Mouse (Mus musculus): ENCODE data around the gene Bdkrb2. TPM values are rescaled to one million over a fixed set of nuclear protein-coding genes. Genes with fewer than 3 reads are reported as not detected.

Gene Bdkrb2
- 0.09 and 0.13 TPM in 2 replicates for total RNA-seq (2014; rRNA removed)
- polyA plus RNA-seq (2012; rRNA removed) = 0.06 TPM in 1 of 2 replicates, not detected in the other

DNA sequence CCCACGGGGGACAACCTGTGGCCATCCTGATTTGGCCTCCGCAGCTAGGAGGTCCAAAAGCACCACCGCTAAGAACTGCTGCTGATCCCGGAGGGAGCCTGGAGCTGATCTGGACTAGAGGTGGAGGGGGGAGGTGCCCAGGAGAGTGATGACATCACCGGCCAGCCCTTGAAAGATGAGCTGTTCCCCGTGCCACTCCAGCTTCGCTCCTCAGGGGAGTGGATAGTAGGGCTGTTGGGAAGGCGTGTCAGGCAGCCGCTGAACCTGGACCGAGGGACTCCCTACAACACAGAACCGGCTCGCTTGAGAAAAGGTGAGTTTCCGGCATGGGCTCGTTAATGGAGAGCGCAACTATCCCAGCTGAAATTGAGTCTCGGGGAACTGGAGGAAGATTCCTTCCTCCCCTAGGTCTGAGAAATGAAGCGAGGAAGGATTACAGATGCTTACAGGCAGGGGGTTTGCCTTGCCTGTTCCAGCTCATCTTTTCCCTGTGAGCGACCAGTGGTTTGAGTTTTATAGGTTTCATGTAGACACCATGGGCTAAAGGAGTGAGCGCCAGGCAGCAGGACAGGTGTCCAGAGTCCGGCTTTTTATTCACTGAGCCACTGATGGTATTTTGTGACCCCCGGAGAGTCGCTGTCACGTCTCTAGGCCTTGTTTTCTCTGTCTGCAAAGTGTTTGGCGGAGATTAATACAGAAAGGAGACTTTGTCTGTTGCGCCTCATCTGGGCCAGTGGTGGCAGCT, at the start of gene Bdkrb2:
Bdkrb2 (plus strand) TSS at position 291 of the 745 bp plus-strand sequence.
- no peak for DNase-seq (ENCODE audit: extremely low read depth, low read depth, low spot score)
- 0 out of 2 replicates have a peak, but pooled peaks cover 4% of the 10 kb centered on the region for H3K27me3 ChIP-seq (ENCODE audit: control insufficient read depth, insufficient read depth, low read length)
- H3K9ac ChIP-seq (ENCODE audit: low read depth, low read length) = no peak within 1 kb of the TSS
- no peak within 1 kb of the TSS for H3K4me3 ChIP-seq (ENCODE audit: insufficient read depth, low read depth, low read length)
- no peaks in the 10 kb centered on the region for H3K4me1 ChIP-seq (ENCODE audit: control insufficient read depth, insufficient read depth, low read length)
- no peak within 1 kb of the TSS for H3K27ac ChIP-seq (replicated peaks; ENCODE audit: insufficient read depth, low read depth, low read length)
- 8% methylated on average over 25 of the region's 25 CpGs for WGBS
- H3K36me3 ChIP-seq (ENCODE audit: control insufficient read depth, insufficient read depth, low read length) = no peaks in the 10 kb centered on the region
- no peaks in the 10 kb centered on the region for H3K79me2 ChIP-seq (ENCODE audit: control insufficient read depth, insufficient read depth, low read length)
- TF ChIP-seq CTCF (IDR thresholded peaks at IDR 0.05; ENCODE audit: low read depth, low read length) = no peak
- TF ChIP-seq POLR2A (IDR thresholded peaks at IDR 0.05; ENCODE audit: extremely low read depth, insufficient read depth, low read length) = no peak

DNA sequence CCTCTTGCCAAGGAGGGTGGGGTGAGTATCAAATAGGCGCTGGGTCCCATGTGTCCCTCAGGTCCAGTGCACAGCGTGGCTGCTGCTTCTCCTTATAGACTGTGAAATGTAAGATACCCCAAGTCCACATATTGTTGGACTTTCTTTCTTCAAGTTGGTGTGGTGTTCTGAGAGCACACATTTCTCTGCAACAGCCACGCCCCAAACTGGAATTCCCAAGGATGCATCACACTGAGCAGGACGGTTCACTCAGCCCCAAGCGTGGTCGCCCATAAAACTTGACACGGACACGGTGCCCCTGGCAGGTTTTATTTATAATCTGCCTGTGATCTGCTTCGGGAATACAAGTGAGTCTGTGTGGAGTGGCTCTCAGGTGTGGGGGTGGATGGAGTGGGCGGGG, 48.9 kb upstream of the Bdkrb2 start:
- Histone ChIP-seq H3K4me1 (ENCODE audit: control insufficient read depth, insufficient read depth, low read length) (no peaks in the 10 kb centered on the region), H3K27me3 (ENCODE audit: control insufficient read depth, insufficient read depth, low read length) (0 out of 2 replicates have a peak, but pooled peaks cover 4% of the 10 kb centered on the region), H3K79me2 (ENCODE audit: control insufficient read depth, insufficient read depth, low read length) (no peaks in the 10 kb centered on the region), H3K4me3 (ENCODE audit: insufficient read depth, low read depth, low read length) (no peak overlapping the region), H3K27ac (replicated peaks; ENCODE audit: insufficient read depth, low read depth, low read length) (no peak overlapping the region), H3K36me3 (ENCODE audit: control insufficient read depth, insufficient read depth, low read length) (no peaks in the 10 kb centered on the region), H3K9ac (ENCODE audit: low read depth, low read length) (no peak overlapping the region)
- DNase-seq (ENCODE audit: extremely low read depth, low read depth, low spot score) = no peak
- TF ChIP-seq CTCF (IDR thresholded peaks at IDR 0.05; ENCODE audit: low read depth, low read length) = no peak
- TF ChIP-seq POLR2A (IDR thresholded peaks at IDR 0.05; ENCODE audit: extremely low read depth, insufficient read depth, low read length) = no peak
- 85% methylated on average over 10 of the region's 10 CpGs for WGBS

DNA sequence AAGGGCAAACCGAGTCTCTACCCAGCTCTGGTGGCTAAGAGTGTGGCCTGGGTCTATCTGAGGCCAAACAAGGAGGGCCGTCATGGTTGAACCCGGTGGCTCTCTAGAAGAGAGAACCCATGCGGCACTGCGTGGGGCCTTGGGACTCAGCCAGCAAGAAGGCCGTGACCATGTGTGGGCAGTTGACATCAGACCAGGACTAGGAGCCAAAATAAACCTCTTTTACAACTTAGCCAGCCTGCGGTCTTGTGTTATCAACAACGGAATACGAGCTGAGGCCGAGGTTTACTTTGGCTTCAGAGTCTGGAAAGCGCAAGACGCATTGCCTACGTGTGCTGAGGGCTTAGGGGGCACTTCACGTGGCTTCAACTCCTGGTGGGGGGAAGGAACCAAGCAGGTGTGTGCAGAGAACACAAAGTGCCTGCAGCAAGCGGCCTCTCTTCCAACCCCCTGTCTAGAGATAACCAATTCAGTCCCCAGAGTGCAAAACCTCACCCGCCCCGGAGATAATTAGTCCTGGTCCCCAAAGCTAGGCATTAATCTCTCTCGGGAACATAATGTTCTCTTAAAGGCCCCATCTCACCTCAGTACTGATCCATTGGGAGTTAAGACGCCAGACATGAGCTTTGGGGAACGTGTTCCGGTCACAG, 45.9 kb upstream of the Bdkrb2 start:
- H3K79me2 ChIP-seq (ENCODE audit: control insufficient read depth, insufficient read depth, low read length) = no peaks in the 10 kb centered on the region
- H3K9ac ChIP-seq (ENCODE audit: low read depth, low read length) = no peak overlapping the region
- H3K4me3 ChIP-seq (ENCODE audit: insufficient read depth, low read depth, low read length) = no peak overlapping the region
- DNase-seq (ENCODE audit: extremely low read depth, low read depth, low spot score) = no peak
- 0 out of 2 replicates have a peak, but pooled peaks cover 4% of the 10 kb centered on the region for H3K27me3 ChIP-seq (ENCODE audit: control insufficient read depth, insufficient read depth, low read length)
- no peaks in the 10 kb centered on the region for H3K4me1 ChIP-seq (ENCODE audit: control insufficient read depth, insufficient read depth, low read length)
- 60% methylated on average over 21 of the region's 21 CpGs for WGBS
- H3K27ac ChIP-seq (replicated peaks; ENCODE audit: insufficient read depth, low read depth, low read length) = no peak overlapping the region
- no peaks in the 10 kb centered on the region for H3K36me3 ChIP-seq (ENCODE audit: control insufficient read depth, insufficient read depth, low read length)
- no peak for TF ChIP-seq CTCF (IDR thresholded peaks at IDR 0.05; ENCODE audit: low read depth, low read length)
- no peak for TF ChIP-seq POLR2A (IDR thresholded peaks at IDR 0.05; ENCODE audit: extremely low read depth, insufficient read depth, low read length)

DNA sequence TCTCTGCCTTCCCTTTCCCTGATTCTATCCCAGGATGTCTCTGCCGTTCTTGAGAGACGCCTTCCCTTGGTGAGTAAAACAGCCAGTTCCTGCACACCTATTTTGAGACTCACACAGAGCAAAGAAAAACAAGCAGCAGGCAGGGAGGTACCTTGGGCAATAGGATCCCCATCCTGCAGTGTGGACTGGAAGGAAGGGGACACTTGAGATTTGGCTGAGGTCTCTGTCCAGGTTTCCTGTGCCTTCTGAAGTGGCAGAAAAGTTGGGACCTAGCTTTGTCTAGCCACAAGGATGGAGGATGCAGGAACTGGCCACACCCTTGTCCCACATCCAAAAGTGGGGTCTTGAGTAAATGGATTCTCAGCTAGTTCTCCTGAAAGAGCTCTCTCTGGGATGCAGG, 43.2 kb upstream of the Bdkrb2 start:
- Histone ChIP-seq H3K27me3 (ENCODE audit: control insufficient read depth, insufficient read depth, low read length) (0 out of 2 replicates have a peak, but pooled peaks cover 4% of the 10 kb centered on the region), H3K4me1 (ENCODE audit: control insufficient read depth, insufficient read depth, low read length) (no peaks in the 10 kb centered on the region), H3K4me3 (ENCODE audit: insufficient read depth, low read depth, low read length) (no peak overlapping the region), H3K27ac (replicated peaks; ENCODE audit: insufficient read depth, low read depth, low read length) (no peak overlapping the region), H3K9ac (ENCODE audit: low read depth, low read length) (no peak overlapping the region), H3K36me3 (ENCODE audit: control insufficient read depth, insufficient read depth, low read length) (no peaks in the 10 kb centered on the region), H3K79me2 (ENCODE audit: control insufficient read depth, insufficient read depth, low read length) (no peaks in the 10 kb centered on the region)
- TF ChIP-seq POLR2A (IDR thresholded peaks at IDR 0.05; ENCODE audit: extremely low read depth, insufficient read depth, low read length) (no peak), CTCF (IDR thresholded peaks at IDR 0.05; ENCODE audit: low read depth, low read length) (no peak)
- 86% methylated on average over 2 of the region's 2 CpGs for WGBS
- DNase-seq (ENCODE audit: extremely low read depth, low read depth, low spot score) = no peak

DNA sequence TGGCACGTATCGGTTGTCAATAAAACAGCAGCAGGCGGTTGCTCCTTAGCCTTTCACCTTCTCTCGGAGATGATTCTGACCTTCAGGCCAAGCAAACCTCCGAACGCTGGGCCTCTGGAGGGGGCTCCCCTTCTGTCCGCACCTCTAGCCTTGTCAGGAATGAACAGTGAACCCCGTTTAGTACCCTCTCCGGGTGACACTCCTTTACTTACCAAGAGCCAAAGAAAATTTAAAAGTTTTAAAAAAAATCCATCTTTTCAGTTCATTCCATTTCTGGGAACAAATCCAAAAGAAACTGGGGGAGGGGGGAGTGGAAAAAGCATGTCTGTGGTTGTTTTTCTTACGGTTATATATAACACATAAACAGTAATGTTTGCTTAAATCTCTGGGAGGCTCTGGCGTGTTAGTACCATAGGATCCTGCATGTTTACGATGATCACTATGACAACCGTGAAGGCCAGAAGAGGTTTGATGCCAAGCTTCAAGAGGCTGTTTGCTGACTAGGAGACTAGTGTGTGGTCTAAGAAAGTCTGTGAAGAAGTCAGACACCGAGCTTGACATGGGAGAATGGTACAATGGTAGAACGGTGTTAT, 41.8 kb upstream of the Bdkrb2 start:
- 72% methylated on average over 15 of the region's 15 CpGs for WGBS

More for the DNA sequence above, 41.8 kb upstream of the Bdkrb2 start:
- H3K4me3 ChIP-seq (ENCODE audit: insufficient read depth, low read depth, low read length) = no peak overlapping the region
- H3K27ac ChIP-seq (replicated peaks; ENCODE audit: insufficient read depth, low read depth, low read length) = no peak overlapping the region
- H3K27me3 ChIP-seq (ENCODE audit: control insufficient read depth, insufficient read depth, low read length) = no peaks in the 10 kb centered on the region
- no peaks in the 10 kb centered on the region for H3K36me3 ChIP-seq (ENCODE audit: control insufficient read depth, insufficient read depth, low read length)
- TF ChIP-seq CTCF (IDR thresholded peaks at IDR 0.05; ENCODE audit: low read depth, low read length) (no peak), POLR2A (IDR thresholded peaks at IDR 0.05; ENCODE audit: extremely low read depth, insufficient read depth, low read length) (no peak)
- DNase-seq (ENCODE audit: extremely low read depth, low read depth, low spot score) = no peak
- H3K79me2 ChIP-seq (ENCODE audit: control insufficient read depth, insufficient read depth, low read length) = no peaks in the 10 kb centered on the region
- no peaks in the 10 kb centered on the region for H3K4me1 ChIP-seq (ENCODE audit: control insufficient read depth, insufficient read depth, low read length)
- H3K9ac ChIP-seq (ENCODE audit: low read depth, low read length) = no peak overlapping the region

Measured in liver, adult 2 months (tissue).